Mouse (Mus musculus) layer of hippocampus, adult 2 months (tissue): ENCODE data around the gene Nap1l5. TPM values are rescaled to one million over a fixed set of nuclear protein-coding genes. Genes with fewer than 3 reads are reported as not detected.

Experiments used
- DNase-seq, 2 experiments: peaks; one replicate each; pipeline ENCODE4 v3.0.0; 2022; ENCODE audit warnings: low spot score in 2 of 2
- H3K27ac ChIP-seq: fragments of 200-600 bp; 2 replicates; pipeline ENCODE4 v1.8.1; 2022
- H3K4me3 ChIP-seq: fragments of 200-600 bp; 2 replicates; pipeline ENCODE4 v1.8.1; 2022; ENCODE audit warnings: mild to moderate bottlenecking
- CTCF ChIP-seq: fragments of 200-600 bp; conservative IDR thresholded peaks from 2 replicates; pipeline ENCODE4 v1.8.1; 2022; ENCODE audit warnings: antibody characterized with exemption, mild to moderate bottlenecking, moderate library complexity
- total RNA-seq, 2 experiments: library from RNA; stranded (reverse); gene quantifications; 2 replicates each; pipeline ENCODE4 v1.2.3; 2021

Gene Nap1l5
- total RNA-seq, 2 experiments from 2014 or later: 229 to 242 TPM

DNA sequence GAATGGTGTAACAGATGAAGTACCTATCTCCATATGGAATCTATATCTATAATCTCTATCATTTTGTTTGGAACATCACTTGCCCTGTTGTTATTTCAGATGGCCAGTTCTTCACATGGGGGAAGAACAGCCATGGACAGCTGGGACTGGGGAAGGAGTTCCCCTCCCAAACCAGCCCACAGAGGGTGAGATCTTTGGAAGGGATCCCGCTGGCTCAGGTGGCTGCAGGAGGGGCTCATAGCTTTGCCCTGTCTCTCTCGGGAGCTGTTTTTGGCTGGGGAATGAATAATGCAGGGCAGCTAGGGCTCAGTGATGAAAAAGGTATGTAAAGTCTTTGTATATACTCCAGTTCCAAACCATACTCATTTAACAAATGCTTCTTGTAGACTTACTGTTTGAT, 50.4 kb downstream of the Nap1l5 start:
- TF ChIP-seq CTCF: no peak
- DNase-seq: no peak
- Histone ChIP-seq H3K27ac (peak overlapping the region; percentile 54; the same call in 1 of the 2 replicates), H3K4me3 (no peak overlapping the region)

- H3K4me3 ChIP-seq: no peak overlapping the region
- TF ChIP-seq CTCF: no peak
- DNase-seq: peak in 1 of 2 experiments; percentile 48
- peak overlapping the region; percentile 54 for H3K27ac ChIP-seq
Observed at GRCm38 (mm10) chr6:58855676-58856367, 51.1 kb downstream of the Nap1l5 start.

Other genes starting within 250 kb of the Nap1l5 start
- 100 to 1,000 TPM; 245 to 249 TPM for gene Herc3, start 75.6 kb downstream of the Nap1l5 start, total RNA-seq
- 10 to 100 TPM; 17.5 to 17.9 TPM for gene Fam13a, start 117.5 kb upstream of the Nap1l5 start, total RNA-seq